Mouse (Mus musculus) liver, adult 2 months (tissue): ENCODE results near the gene Shtn1. TPM values are rescaled to one million over a fixed set of nuclear protein-coding genes. Genes with fewer than 3 reads are reported as not detected.

Experiments
- DNase-seq: peaks from one replicate; pipeline ENCODE4 v3.0.0-alpha.2; 2011; ENCODE audit warnings: low read depth, low spot score; ENCODE audit errors: extremely low read depth
- H3K27ac ChIP-seq: fragments of 200-500 bp; replicated peaks from 2 replicates; pipeline ENCODE4 v1.5.1; 2012; ENCODE audit warnings: low read depth, mild to moderate bottlenecking, control low read depth, inconsistent platforms, low read length; ENCODE audit not compliant: insufficient read depth
- H3K27me3 ChIP-seq: fragments of 200-500 bp; 2 replicates; pipeline ENCODE4 v1.6.1; 2012; ENCODE audit warnings: mild to moderate bottlenecking, moderate library complexity, low read length, inconsistent platforms; ENCODE audit not compliant: control insufficient read depth, insufficient read depth
- H3K36me3 ChIP-seq: fragments of 200-500 bp; 2 replicates; pipeline ENCODE4 v1.6.1; 2012; ENCODE audit warnings: low read length, inconsistent platforms; ENCODE audit not compliant: control insufficient read depth, insufficient read depth
- H3K4me1 ChIP-seq: fragments of 200-500 bp; 2 replicates; pipeline ENCODE4 v1.6.1; 2011; ENCODE audit warnings: low read length; ENCODE audit not compliant: control insufficient read depth, insufficient read depth
- H3K4me3 ChIP-seq: fragments of 200-500 bp; 2 replicates; pipeline ENCODE4 v1.5.1; 2011; ENCODE audit warnings: low read depth, mild to moderate bottlenecking, control low read depth, low read length, moderate library complexity; ENCODE audit not compliant: insufficient read depth
- H3K79me2 ChIP-seq: fragments of 200-500 bp; 2 replicates; pipeline ENCODE4 v1.6.1; 2012; ENCODE audit warnings: inconsistent platforms, mild to moderate bottlenecking, low read length, moderate library complexity; ENCODE audit not compliant: control insufficient read depth, insufficient read depth
- H3K9ac ChIP-seq: fragments of 200-500 bp; 2 replicates; pipeline ENCODE4 v1.6.1; 2012; ENCODE audit warnings: low read depth, mild to moderate bottlenecking, control low read depth, inconsistent platforms, low read length
- CTCF ChIP-seq: fragments of 200-500 bp; IDR thresholded peaks from 2 replicates; pipeline ENCODE4 v1.5.1; 2011; ENCODE audit warnings: low read depth, low read length, control low read depth
- POLR2A ChIP-seq: fragments of 200-500 bp; IDR thresholded peaks from 2 replicates; pipeline ENCODE4 v1.6.1; 2011; ENCODE audit warnings: low read length, control low read depth; ENCODE audit not compliant: insufficient read depth; ENCODE audit errors: extremely low read depth
- WGBS: fragments of 180-500 bp; shearing (Covaris S2); methylation state at CpG from one replicate; pipeline ENCODE4 v1.1.7; 2018; 5-methylcytosine and 5-hydroxymethylcytosine counted together
- polyA plus RNA-seq: library from polyadenylated mRNA; depleted of rRNA; stranded (reverse); fragments of >200 nt; gene quantifications from 2 replicates; pipeline ENCODE4 v1.2.3, GENCODE M21; 2012
- total RNA-seq: library from RNA; depleted of rRNA; stranded (reverse); fragments of >200 nt; gene quantifications from 2 replicates; pipeline ENCODE4 v1.2.3, GENCODE M21; 2014

Shtn1 gene
- total and polyA plus RNA-seq, 2 experiments: 4.9 to 10.4 TPM

GRCm38 (mm10) chr19:58963011-58963410 lies 112.9 kb downstream of the Shtn1 start:
- H3K9ac ChIP-seq: no peak overlapping the region
- no peaks in the 10 kb centered on the region for H3K36me3 ChIP-seq
- no peaks in the 10 kb centered on the region for H3K27me3 ChIP-seq
- DNase-seq: no peak
- no peaks in the 10 kb centered on the region for H3K79me2 ChIP-seq
- no peak overlapping the region for H3K27ac ChIP-seq
- H3K4me1 ChIP-seq: no peaks in the 10 kb centered on the region
- 82% methylated on average over 8 of the region's 8 CpGs for WGBS
- TF ChIP-seq POLR2A (no peak), CTCF (no peak)
- H3K4me3 ChIP-seq: no peak overlapping the region

GRCm38 (mm10) chr19:58954779-58955178 lies 121.1 kb downstream of the Shtn1 start:
- Histone ChIP-seq H3K27ac (no peak overlapping the region), H3K79me2 (no peaks in the 10 kb centered on the region), H3K27me3 (peaks cover 3% of the 10 kb centered on the region; the same call in 1 of the 2 replicates), H3K4me1 (no peaks in the 10 kb centered on the region), H3K36me3 (no peaks in the 10 kb centered on the region), H3K4me3 (no peak overlapping the region), H3K9ac (no peak overlapping the region)
- TF ChIP-seq CTCF (no peak), POLR2A (no peak)
- WGBS: 86% methylated on average over 8 of the region's 8 CpGs
- DNase-seq: no peak

GRCm38 (mm10) chr19:58952236-58952635 lies 123.7 kb downstream of the Shtn1 start:
- Histone ChIP-seq H3K4me3 (no peak overlapping the region), H3K4me1 (no peaks in the 10 kb centered on the region), H3K36me3 (no peaks in the 10 kb centered on the region), H3K27me3 (peaks cover 6% of the 10 kb centered on the region; the same call in 1 of the 2 replicates), H3K79me2 (no peaks in the 10 kb centered on the region), H3K27ac (no peak overlapping the region), H3K9ac (no peak overlapping the region)
- no peak for DNase-seq
- no peak for TF ChIP-seq POLR2A
- TF ChIP-seq CTCF: no peak
- 70% methylated on average over 12 of the region's 13 CpGs for WGBS

GRCm38 (mm10) chr19:58951521-58951920 lies 124.4 kb downstream of the Shtn1 start:
- H3K4me3 ChIP-seq: no peak overlapping the region
- H3K4me1 ChIP-seq: no peaks in the 10 kb centered on the region
- 89% methylated on average over 3 of the region's 3 CpGs for WGBS
- no peak overlapping the region for H3K9ac ChIP-seq
- TF ChIP-seq POLR2A: no peak
- no peak for TF ChIP-seq CTCF
- H3K79me2 ChIP-seq: no peaks in the 10 kb centered on the region
- peaks cover 6% of the 10 kb centered on the region; the same call in 1 of the 2 replicates for H3K27me3 ChIP-seq
- no peak for DNase-seq
- H3K36me3 ChIP-seq: no peaks in the 10 kb centered on the region
- no peak overlapping the region for H3K27ac ChIP-seq

- Histone ChIP-seq H3K36me3 (no peaks in the 10 kb centered on the region), H3K27me3 (0 out of 2 replicates have a peak, but pooled peaks cover 3% of the 10 kb centered on the region), H3K4me3 (no peak overlapping the region), H3K4me1 (peaks cover 2% of the 10 kb centered on the region; the same call in 1 of the 2 replicates), H3K27ac (no peak overlapping the region), H3K9ac (no peak overlapping the region), H3K79me2 (no peaks in the 10 kb centered on the region)
- TF ChIP-seq CTCF: no peak
- no peak for DNase-seq
- WGBS: 86% methylated on average over 7 of the region's 7 CpGs
Observed at GRCm38 (mm10) chr19:58945959-58946358, 129.9 kb downstream of the Shtn1 start.

GRCm38 (mm10) chr19:58942841-58943828 lies 132.8 kb downstream of the Shtn1 start, which contains the start of the genes Eno4 and Hspa12a:
TSS of gene Eno4 (plus strand) at chr19:58943425.
TSS of gene Hspa12a (minus strand) at chr19:58943654.
- TF ChIP-seq CTCF: no peak
- peak; percentile 67 for TF ChIP-seq POLR2A
- H3K79me2 ChIP-seq: no peaks in the 10 kb centered on the region
- DNase-seq: peak; percentile 75
- peak within 1 kb of the TSS; percentile 76 for H3K4me3 ChIP-seq
- no peaks in the 10 kb centered on the region for H3K27me3 ChIP-seq
- H3K27ac ChIP-seq: no peak within 1 kb of the TSS
- 1% methylated on average over 65 of the region's 65 CpGs for WGBS
- peak within 1 kb of the TSS; percentile 52 for H3K9ac ChIP-seq
- peaks cover 2% of the 10 kb centered on the region; the same call in 1 of the 2 replicates for H3K4me1 ChIP-seq
- H3K36me3 ChIP-seq: no peaks in the 10 kb centered on the region
